Mouse (Mus musculus) cerebellum, adult 11 months (tissue): ENCODE data around the gene Masp1.

Experiments
- DNase-seq: peaks from one replicate; pipeline ENCODE4 v3.0.0; 2022

Masp1 gene

GRCm38 (mm10) chr16:23458906-23459588 lies 61.6 kb downstream of the Masp1 start:
- no peak for DNase-seq

- no peak for DNase-seq
Measured at GRCm38 (mm10) chr16:23457338-23457737, 63.3 kb downstream of the Masp1 start.

GRCm38 (mm10) chr16:23456534-23456933 lies 64.1 kb downstream of the Masp1 start:
- peak; percentile 22 for DNase-seq

- DNase-seq, result no peak
Measured at GRCm38 (mm10) chr16:23454376-23454775, 66.2 kb downstream of the Masp1 start.

- peak; percentile 12 for DNase-seq
Measured at GRCm38 (mm10) chr16:23452476-23452875, 68.1 kb downstream of the Masp1 start.

- DNase-seq, result no peak
Measured at GRCm38 (mm10) chr16:23450816-23451215, 69.8 kb downstream of the Masp1 start.

GRCm38 (mm10) chr16:23449946-23450345 lies 70.7 kb downstream of the Masp1 start:
- DNase-seq, result no peak

- no peak for DNase-seq
Measured at GRCm38 (mm10) chr16:23444231-23444630, 76.4 kb downstream of the Masp1 start.

- DNase-seq, result no peak
Measured at GRCm38 (mm10) chr16:23437404-23438166, 83.0 kb downstream of the Masp1 start.

GRCm38 (mm10) chr16:23429991-23430390 lies 90.6 kb downstream of the Masp1 start:
- no peak for DNase-seq

GRCm38 (mm10) chr16:23428647-23429319 lies 91.8 kb downstream of the Masp1 start, which contains the start of gene Rtp1:
Gene Rtp1, plus strand, starts transcription at chr16:23429133.
- no peak for DNase-seq

- peak; percentile 13 for DNase-seq
Measured at GRCm38 (mm10) chr16:23427701-23428100, 92.9 kb downstream of the Masp1 start.

GRCm38 (mm10) chr16:23423825-23424224 lies 96.8 kb downstream of the Masp1 start:
- no peak for DNase-seq

- no peak for DNase-seq
Measured at GRCm38 (mm10) chr16:23419565-23420085, 101.0 kb downstream of the Masp1 start.

- DNase-seq, result no peak
Measured at GRCm38 (mm10) chr16:23417456-23418240, 103.0 kb downstream of the Masp1 start.

GRCm38 (mm10) chr16:23416657-23417293 lies 103.8 kb downstream of the Masp1 start:
- DNase-seq, result no peak

GRCm38 (mm10) chr16:23416261-23416656 lies 104.4 kb downstream of the Masp1 start:
- no peak for DNase-seq

GRCm38 (mm10) chr16:23412930-23413329 lies 107.7 kb downstream of the Masp1 start:
- no peak for DNase-seq

GRCm38 (mm10) chr16:23403008-23403755 lies 117.4 kb downstream of the Masp1 start:
- peak; percentile 21 for DNase-seq

- DNase-seq, result no peak
Measured at GRCm38 (mm10) chr16:23401959-23402358, 118.7 kb downstream of the Masp1 start.

- no peak for DNase-seq
Measured at GRCm38 (mm10) chr16:23401463-23401862, 119.2 kb downstream of the Masp1 start.
